Mouse (Mus musculus) gastrocnemius, postnatal 36 days (tissue): Measurements from ENCODE around the gene Ptpro. TPM values are rescaled to one million over a fixed set of nuclear protein-coding genes. Genes with fewer than 3 reads are reported as not detected.
"Not testable (repeated sequence)": the region's sequence is repeated elsewhere in the genome, so short reads cannot be mapped to it uniquely, and the experiment has no call there.

Experiments used
- DNase-seq, 2 experiments: peaks; one replicate each; pipeline ENCODE4 v3.0.0; 2022
- intact Hi-C: fragments of 180-260 bp; cut with DNase I; formaldehyde crosslinking; loops from one replicate; pipeline ENCODE4 v1.15.1; 2025
- total RNA-seq, 2 experiments: library from RNA; stranded (reverse); gene quantifications; 2 replicates each; pipeline ENCODE4 v1.2.3; 2021

Ptpro gene
- total RNA-seq, 2 experiments from 2014 or later = 0.20 to 0.67 TPM

DNA sequence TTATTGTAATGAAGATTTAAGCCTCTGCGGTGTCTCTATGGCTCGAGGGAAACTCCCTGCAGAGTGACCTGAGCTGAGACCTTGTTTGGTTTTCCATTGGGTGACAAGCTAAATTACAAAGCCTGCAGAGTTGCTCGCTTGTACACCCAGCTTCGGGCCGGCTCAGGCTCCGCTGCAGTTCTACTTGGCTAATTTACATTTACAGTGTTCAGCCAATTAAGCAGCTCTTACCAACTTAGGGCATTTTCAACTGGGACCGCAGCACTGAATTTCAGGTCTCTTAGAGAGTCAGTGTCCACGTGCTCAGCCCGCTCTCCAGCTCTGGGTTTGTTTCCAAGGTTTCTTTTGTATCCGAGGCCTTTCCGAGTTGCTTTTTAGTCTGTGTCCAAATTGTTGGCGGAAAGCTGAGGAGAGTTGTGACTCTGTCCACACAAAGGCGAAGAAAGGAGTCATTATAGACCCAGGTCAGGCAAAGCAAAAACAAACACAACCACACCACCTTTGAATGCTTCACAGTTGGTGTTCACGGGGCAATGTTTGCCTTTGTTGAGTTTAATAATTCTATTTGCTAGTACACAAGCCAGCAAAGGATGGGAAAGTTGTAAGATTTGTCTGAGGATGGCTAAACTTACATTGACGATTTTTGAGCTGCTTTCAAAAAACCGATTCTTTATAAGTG lies 185.9 kb downstream of the Ptpro start:
- intact Hi-C loops = no loop called here
- DNase-seq = no peak

GRCm38 (mm10) chr6:137440559-137441486 lies 188.7 kb downstream of the Ptpro start:
- intact Hi-C loops = no loop called here
- no peak for DNase-seq

GRCm38 (mm10) chr6:137443089-137443488 lies 191.0 kb downstream of the Ptpro start:
- intact Hi-C loops = no loop called here
- no peak for DNase-seq

- DNase-seq, intact Hi-C loops: not testable (repeated sequence)
These were observed 194.0 kb downstream of the Ptpro start for GRCm38 (mm10) chr6:137446116-137446515.

- intact Hi-C loops = loop anchor here (1.0 to 5.0 kb wide), 2 partner anchors 207 to 269 kb away; no protein-coding TSS in a partner anchor
These were observed 203.5 kb downstream of the Ptpro start for GRCm38 (mm10) chr6:137455537-137456041.

DNA sequence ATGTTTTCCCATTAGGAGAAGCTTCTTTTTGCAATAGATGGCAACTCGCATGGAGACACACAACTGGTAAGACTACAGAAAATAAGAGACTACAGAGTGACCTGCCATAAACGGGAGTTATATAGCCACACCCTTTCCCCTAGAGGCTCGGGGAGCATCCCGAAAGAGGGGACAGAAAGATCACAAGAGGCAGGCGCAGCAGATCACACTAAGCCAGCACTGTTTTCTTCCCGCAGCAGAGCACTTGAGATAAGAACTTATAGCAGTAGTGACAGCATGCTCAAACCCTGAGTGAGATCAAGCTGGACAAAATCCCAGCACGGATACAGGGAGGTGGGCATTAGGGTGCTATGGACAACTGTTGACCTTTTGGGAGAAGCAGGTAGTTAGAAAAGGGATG lies 203.9 kb downstream of the Ptpro start:
- no peak for DNase-seq
- intact Hi-C loops = loop anchor here (5.0 kb wide), 1 partner anchor 206 kb away; no protein-coding TSS in a partner anchor

More at GRCm38 (mm10) chr6:137455537-137456041, 203.5 kb downstream of the Ptpro start:
- peak in 1 of 2 experiments; percentile 34 for DNase-seq

DNA sequence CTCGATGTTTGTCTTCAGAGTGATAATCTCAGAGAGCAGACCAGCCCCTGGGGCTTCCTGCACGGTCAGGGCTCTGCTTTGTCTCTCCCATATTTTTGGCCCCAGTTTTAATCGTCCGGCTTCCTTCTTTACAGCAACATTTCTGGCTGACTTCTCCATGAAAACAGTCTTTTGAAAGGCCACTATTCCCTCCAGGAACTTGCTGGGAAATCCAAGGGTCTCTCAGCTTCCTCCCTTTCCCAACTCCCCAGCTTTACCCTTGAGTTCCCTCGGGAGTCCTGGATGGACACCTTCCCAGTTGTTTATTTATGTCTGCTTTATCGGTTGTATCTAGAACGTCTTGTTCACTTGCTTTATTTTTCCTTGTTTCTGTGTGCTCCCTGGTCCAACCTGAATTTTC lies 205.1 kb downstream of the Ptpro start:
- intact Hi-C loops = loop anchor here (5.0 kb wide), 1 partner anchor 205 kb away; no protein-coding TSS in a partner anchor
- DNase-seq = no peak

GRCm38 (mm10) chr6:137458136-137458535 lies 206.0 kb downstream of the Ptpro start:
- intact Hi-C loops = loop anchor here (5.0 kb wide), 1 partner anchor 204 kb away; no protein-coding TSS in a partner anchor
- DNase-seq = no peak

DNA sequence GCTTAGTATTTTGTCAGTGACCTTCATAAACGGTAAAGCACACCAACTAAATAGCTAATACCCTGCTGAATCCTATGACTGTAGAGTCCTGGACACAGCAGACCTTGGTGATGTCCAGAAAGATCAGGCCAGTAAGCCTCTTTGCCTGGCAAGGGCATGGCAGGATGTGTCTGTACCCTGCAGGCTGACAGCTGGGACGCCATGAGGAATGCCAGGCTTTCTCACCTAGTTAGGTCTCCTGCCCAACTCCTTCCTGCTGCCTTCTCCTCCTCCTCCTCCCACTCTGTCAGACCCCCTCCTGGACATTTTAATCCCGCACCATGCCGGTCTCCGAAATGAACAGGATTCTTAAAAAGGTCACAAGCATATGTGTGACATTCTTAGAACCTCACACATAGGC lies 211.7 kb downstream of the Ptpro start:
- intact Hi-C loops = loop anchor here (5.0 kb wide), 1 partner anchor 99 kb away; no protein-coding TSS in a partner anchor
- DNase-seq = no peak

GRCm38 (mm10) chr6:137465253-137465652 lies 213.1 kb downstream of the Ptpro start:
- intact Hi-C loops = no loop called here
- DNase-seq = peak; percentile 63 to 65

- no peak for DNase-seq
- intact Hi-C loops = no loop called here
These were observed 214.1 kb downstream of the Ptpro start for GRCm38 (mm10) chr6:137466256-137466655.

- no peak for DNase-seq
- intact Hi-C loops = no loop called here
These were observed 215.6 kb downstream of the Ptpro start for GRCm38 (mm10) chr6:137467696-137468095.

DNA sequence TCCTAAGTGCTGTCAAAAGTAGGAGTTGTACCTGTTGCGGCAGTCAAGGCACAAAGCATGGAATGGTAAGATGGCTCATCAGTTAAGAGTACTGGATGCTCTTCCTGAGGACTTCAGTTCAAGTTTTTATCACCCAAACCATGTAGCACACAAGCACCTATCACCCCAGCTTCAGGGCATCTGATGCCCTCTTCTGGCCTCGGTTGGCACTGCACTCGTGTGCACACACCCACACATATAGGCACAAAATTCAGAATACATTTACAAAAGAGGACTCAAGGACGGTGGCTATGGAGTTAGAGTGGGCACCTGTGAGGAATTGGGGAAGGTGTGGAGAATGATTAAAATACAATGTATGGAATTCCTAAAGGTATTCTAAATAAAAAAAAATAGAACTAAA lies 217.4 kb downstream of the Ptpro start:
- intact Hi-C loops = no loop called here
- no peak for DNase-seq

- intact Hi-C loops = no loop called here
- DNase-seq = peak; percentile 58 to 76
These were observed 218.9 kb downstream of the Ptpro start for GRCm38 (mm10) chr6:137470901-137471598.

- DNase-seq = no peak
- intact Hi-C loops = no loop called here
These were observed 220.0 kb downstream of the Ptpro start for GRCm38 (mm10) chr6:137472129-137472528.

DNA sequence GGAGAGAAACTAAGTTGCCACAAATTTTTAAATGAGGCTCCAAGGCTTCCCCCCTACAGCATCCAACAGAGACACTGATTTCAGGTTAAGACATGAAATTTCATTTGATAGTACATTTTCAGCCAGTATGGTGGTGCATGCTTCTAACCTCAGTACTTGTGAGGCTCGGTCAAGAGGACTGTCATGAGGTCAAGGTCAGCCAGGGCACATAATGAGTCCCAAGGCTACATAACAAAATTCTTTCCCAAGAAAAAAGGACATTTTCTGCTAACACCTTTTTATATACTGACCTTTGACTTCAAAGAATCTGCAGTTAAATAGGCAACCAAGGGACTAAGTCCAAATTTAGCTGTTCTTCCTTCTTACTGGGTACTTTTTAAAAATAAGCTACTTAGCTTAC lies 221.3 kb downstream of the Ptpro start:
- intact Hi-C loops = no loop called here
- no peak for DNase-seq

GRCm38 (mm10) chr6:137475695-137476094 lies 223.6 kb downstream of the Ptpro start:
- DNase-seq, intact Hi-C loops: not testable (repeated sequence)

DNA sequence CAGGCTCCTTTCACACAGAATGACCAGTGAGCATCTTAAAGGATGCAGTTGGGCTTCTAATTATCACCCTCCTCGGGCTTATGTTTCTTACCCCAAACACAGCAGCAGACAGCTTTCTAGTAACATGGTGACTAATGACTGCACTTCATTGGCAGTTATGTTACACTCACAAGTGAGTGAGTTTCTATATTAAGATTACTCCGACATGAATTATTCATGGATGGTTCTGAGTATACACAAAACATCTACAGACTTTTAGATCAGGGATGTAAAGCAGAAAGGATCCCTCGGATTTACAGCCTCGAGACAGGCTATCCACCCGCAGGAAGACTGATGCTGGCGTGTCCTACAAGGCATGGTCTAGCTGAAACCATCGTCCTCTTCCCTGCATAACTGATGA lies 230.8 kb downstream of the Ptpro start:
- DNase-seq = no peak
- intact Hi-C loops = no loop called here

- intact Hi-C loops = no loop called here
- peak in 1 of 2 experiments; percentile 49 for DNase-seq
These were observed 235.3 kb downstream of the Ptpro start for GRCm38 (mm10) chr6:137487443-137487842.

DNA sequence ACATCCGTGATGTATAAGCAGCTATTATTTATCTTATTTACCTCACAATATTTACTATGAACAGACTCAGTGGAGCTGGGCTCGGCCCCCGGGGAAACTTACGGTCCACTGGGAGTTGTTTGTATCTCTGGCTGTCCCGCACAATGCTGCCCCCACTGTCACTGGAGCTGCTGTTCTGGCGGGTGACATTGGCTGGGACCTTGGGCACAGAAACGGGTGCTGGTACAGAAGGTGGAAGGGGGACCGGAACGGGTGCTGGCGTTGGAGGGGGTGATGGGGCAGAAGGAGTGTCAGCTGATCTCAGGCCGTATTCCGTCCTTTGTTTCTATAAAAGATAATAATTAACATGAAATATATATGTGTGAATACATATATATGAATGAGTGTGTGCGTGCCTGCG lies 238.0 kb downstream of the Ptpro start:
- DNase-seq = no peak
- intact Hi-C loops = no loop called here
